Mouse (Mus musculus) liver, postnatal 0 days (tissue): ENCODE measurements around the gene Ptprb.

Experiments
- CTCF ChIP-seq: sonication (generic); IDR thresholded peaks from 2 replicates; pipeline ENCODE4 v1.5.1; 2016; ENCODE audit warnings: antibody characterized with exemption, low read depth
- EP300 ChIP-seq: IDR thresholded peaks from 2 replicates; pipeline ENCODE4 v1.6.1; 2016; ENCODE audit warnings: antibody characterized with exemption, low read depth, mild to moderate bottlenecking

DNA sequence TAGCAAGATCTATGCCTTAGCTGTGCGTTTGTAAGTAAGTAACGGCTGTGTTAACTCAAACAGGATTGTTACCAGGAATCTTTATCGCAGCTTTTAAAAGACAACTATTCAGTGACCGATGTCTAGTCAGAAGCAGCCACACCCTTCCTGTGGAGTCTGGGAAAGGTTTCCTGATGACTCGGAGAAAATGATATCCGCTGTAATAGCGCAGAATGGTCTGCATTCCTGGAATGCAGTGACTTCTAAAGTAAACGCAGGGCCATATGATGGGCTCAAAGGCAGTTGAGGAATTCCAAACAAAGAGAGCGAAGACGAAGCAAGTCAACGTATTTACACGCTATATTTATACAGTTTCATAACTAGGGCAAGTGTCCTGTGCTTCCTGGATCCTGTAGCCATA is 22.5 kb downstream of the Ptprb start:
- TF ChIP-seq CTCF (no peak), EP300 (no peak)
